Mouse (Mus musculus): Measurements from ENCODE around the gene Zfp688. TPM values are rescaled to one million over a fixed set of nuclear protein-coding genes. Genes with fewer than 3 reads are reported as not detected.

The Zfp688 gene
- total and polyA plus RNA-seq, 3 experiments = 8.6 to 18.1 TPM; not detected in 1

DNA sequence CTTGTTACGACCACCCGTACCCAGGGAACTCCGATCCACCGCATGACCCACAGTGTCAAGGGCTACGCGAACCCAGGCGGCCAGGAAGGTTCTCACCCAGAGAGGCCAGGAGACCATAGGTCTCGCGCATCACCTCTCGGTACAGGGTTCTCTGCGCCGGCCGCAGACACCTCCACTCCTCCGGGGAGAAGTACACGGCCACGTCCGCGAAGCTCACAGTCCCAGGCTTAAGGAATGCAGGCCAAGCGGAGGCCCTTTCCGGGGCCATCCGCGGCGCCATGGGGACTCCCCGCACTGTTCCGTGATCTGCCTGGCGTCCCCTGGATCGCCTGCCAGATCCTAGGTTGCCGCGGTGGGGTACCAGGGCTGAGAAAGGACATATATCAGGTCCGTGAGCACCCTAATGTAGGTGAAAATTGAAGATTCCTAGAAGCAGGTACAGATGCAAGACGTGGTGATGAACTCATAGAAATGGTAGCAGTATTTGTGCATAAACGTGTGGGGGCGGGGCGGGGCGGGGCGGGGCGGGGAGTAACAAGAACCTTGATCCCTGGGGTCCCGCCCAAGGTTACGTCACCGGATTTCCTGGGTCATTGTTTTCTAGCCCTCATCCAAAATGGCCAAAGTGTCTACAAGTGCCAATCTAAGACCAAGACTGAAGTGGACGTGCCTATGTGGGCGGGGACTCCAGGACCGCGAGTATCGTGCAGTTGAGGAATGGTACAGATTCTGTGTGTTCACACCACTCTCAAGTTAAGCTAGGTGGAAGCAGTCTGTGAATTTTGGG, 28.5 kb downstream of the Zfp688 start, which contains the start of gene E430018J23Rik:
E430018J23Rik (minus strand) TSS at position 473 of the 787 bp plus-strand sequence.
- peak within 1 kb of the TSS; percentile 80 to 99 for H3K4me3 ChIP-seq (ENCODE audit: control insufficient read depth in 1 of 2, insufficient read depth in 1 of 2, low read depth in 2 of 2, low read length in 2 of 2)
- no peaks in the 10 kb centered on the region for H3K27me3 ChIP-seq (ENCODE audit: control insufficient read depth in 1 of 2, insufficient read depth in 2 of 2, low read length in 2 of 2)
- H3K27ac ChIP-seq (ENCODE audit: control insufficient read depth, low read depth, low read length) = peak within 1 kb of the TSS; percentile 66
- no peaks in the 10 kb centered on the region for H3K9me3 ChIP-seq (replicated peaks; ENCODE audit: insufficient read depth, low read length)
- H3K4me1 ChIP-seq (ENCODE audit: control insufficient read depth in 1 of 2, insufficient read depth in 2 of 2, low read length in 2 of 2) = peaks cover 5 to 18% of the 10 kb centered on the region in 2 experiments; a peak in 3 of 4 replicates
- peak; percentile 98 for DNase-seq (ENCODE audit: low read depth, low spot score)
- peak within 1 kb of the TSS; percentile 82 for H3K9ac ChIP-seq (ENCODE audit: control insufficient read depth, low read depth, low read length, poor library complexity, severe bottlenecking)
- H3K36me3 ChIP-seq (ENCODE audit: control insufficient read depth in 1 of 2, insufficient read depth in 2 of 2, low read length in 2 of 2) = peaks cover 0 to 8% of the 10 kb centered on the region in 2 experiments; a peak in 2 of 4 replicates
- H3K79me2 ChIP-seq (ENCODE audit: control insufficient read depth, insufficient read depth, low read length, poor library complexity) = peaks cover 3% of the 10 kb centered on the region; the same call in 1 of the 2 replicates
- TF ChIP-seq MAX (IDR thresholded peaks at IDR 0.05; ENCODE audit: low read length) = peak; percentile 58
- no peak for TF ChIP-seq BHLHE40 (IDR thresholded peaks at IDR 0.05; ENCODE audit: borderline replicate concordance, low read depth, low read length)
- no peak; the same call in none of the 2 replicates for TF ChIP-seq MXI1 (IDR thresholded peaks at IDR 0.05; ENCODE audit: low read depth, low read length)
- no peak for TF ChIP-seq NRF1 (IDR thresholded peaks at IDR 0.05; ENCODE audit: insufficient read depth, low read depth, low read length, poor library complexity, severe bottlenecking)
- no peak for TF ChIP-seq MEF2A (IDR thresholded peaks at IDR 0.05; ENCODE audit: extremely low read depth, insufficient replicate concordance, low read depth, low read length, poor library complexity, severe bottlenecking)
- TF ChIP-seq SMC3 (IDR thresholded peaks at IDR 0.05; ENCODE audit: low read depth, low read length) = no peak
- peak; percentile 66; the same call in 1 of the 2 replicates for TF ChIP-seq KAT2A (conservative IDR thresholded peaks at IDR 0.05; ENCODE audit: low read depth, low read length)
- no peak; the same call in 1 of the 2 replicates for TF ChIP-seq UBTF (IDR thresholded peaks at IDR 0.05; ENCODE audit: borderline replicate concordance, insufficient read depth, low read depth, low read length)
- no peak for TF ChIP-seq RCOR1 (IDR thresholded peaks at IDR 0.05; ENCODE audit: low read depth, low read length)
- TF ChIP-seq SIN3A (IDR thresholded peaks at IDR 0.05; ENCODE audit: low read length) = peak; percentile 88
- no peak for TF ChIP-seq EP300 (IDR thresholded peaks at IDR 0.05; ENCODE audit: low read depth in 1 of 2, low read length in 2 of 2)
- peak; percentile 57; the same call in 1 of the 2 replicates for TF ChIP-seq ZMIZ1 (IDR thresholded peaks at IDR 0.05; ENCODE audit: low read depth, low read length)
- no peak for TF ChIP-seq RAD21 (IDR thresholded peaks at IDR 0.05; ENCODE audit: low read depth, low read length)
- no peak for TF ChIP-seq E2F4 (IDR thresholded peaks at IDR 0.05; ENCODE audit: borderline replicate concordance, low read depth, low read length)
- no peak for TF ChIP-seq JUND (IDR thresholded peaks at IDR 0.05; ENCODE audit: low read depth, low read length)
- peak; percentile 90 for TF ChIP-seq ELF1 (IDR thresholded peaks at IDR 0.05; ENCODE audit: low read depth, low read length)
- TF ChIP-seq POLR2A (IDR thresholded peaks at IDR 0.05; ENCODE audit: control insufficient read depth in 1 of 2, insufficient read depth in 1 of 2, low read depth in 1 of 2, low read length in 2 of 2, poor library complexity in 1 of 2) = peak; percentile 57 to 80
- no peak for TF ChIP-seq CHD1 (IDR thresholded peaks at IDR 0.05; ENCODE audit: low read depth, low read length)
- no peak for TF ChIP-seq USF1 (IDR thresholded peaks at IDR 0.05; ENCODE audit: low read depth, low read length)
- no peak for TF ChIP-seq CTCF (IDR thresholded peaks at IDR 0.05 in 2 of 3, conservative IDR thresholded peaks at IDR 0.05 in 1 of 3; ENCODE audit: control insufficient read depth in 1 of 3, insufficient read depth in 1 of 3, low read depth in 2 of 3, low read length in 3 of 3, poor library complexity in 1 of 3, severe bottlenecking in 1 of 3)
- no peak for TF ChIP-seq MYB (IDR thresholded peaks at IDR 0.05; ENCODE audit: low read depth, low read length)
- no peak for TF ChIP-seq MAFK (IDR thresholded peaks at IDR 0.05; ENCODE audit: borderline replicate concordance, low read depth, low read length)
- peak; percentile 79 for TF ChIP-seq NELFE (IDR thresholded peaks at IDR 0.05; ENCODE audit: low read depth, low read length)
- TF ChIP-seq GATA1 (IDR thresholded peaks at IDR 0.05; ENCODE audit: low read depth, low read length) = no peak
- no peak for TF ChIP-seq POLR2AphosphoS5 (IDR thresholded peaks at IDR 0.05; ENCODE audit: borderline replicate concordance, low read depth, low read length)
- no peak for TF ChIP-seq GABPA (IDR thresholded peaks at IDR 0.05; ENCODE audit: low read depth, low read length)
- no peak for TF ChIP-seq MAZ (IDR thresholded peaks at IDR 0.05; ENCODE audit: low read depth, low read length)
- no peak for TF ChIP-seq ZNF384 (IDR thresholded peaks at IDR 0.05; ENCODE audit: low read depth, low read length)
- TF ChIP-seq ZC3H11A (IDR thresholded peaks at IDR 0.05; ENCODE audit: low read depth, low read length) = no peak
- peak; percentile 32; the same call in 1 of the 2 replicates for TF ChIP-seq ETS1 (IDR thresholded peaks at IDR 0.05; ENCODE audit: low read depth, low read length)
- TF ChIP-seq TCF12 (IDR thresholded peaks at IDR 0.05; ENCODE audit: low read depth, low read length) = peak; percentile 25; the same call in 1 of the 2 replicates
- TF ChIP-seq CHD2 (IDR thresholded peaks at IDR 0.05; ENCODE audit: low read length) = no peak
- TF ChIP-seq TAL1 (IDR thresholded peaks at IDR 0.05; ENCODE audit: low read length) = no peak
- peak; percentile 86 for TF ChIP-seq POLR2AphosphoS2 (IDR thresholded peaks at IDR 0.05; ENCODE audit: low read length)
- TF ChIP-seq TBP (IDR thresholded peaks at IDR 0.05; ENCODE audit: low read depth, low read length) = no peak; the same call in 1 of the 2 replicates
- TF ChIP-seq MYC (IDR thresholded peaks at IDR 0.05; ENCODE audit: low read depth, low read length) = peak; percentile 73; the same call in 1 of the 2 replicates
